Mouse (Mus musculus) gonadal fat pad, adult 2 months (tissue): ENCODE results near the gene Irx5. TPM values are rescaled to one million over a fixed set of nuclear protein-coding genes. Genes with fewer than 3 reads are reported as not detected.
A peak's percentile ranks its signal among the peaks of the same experiment; 100 is the strongest.

Experiments
- DNase-seq: peaks from one replicate; pipeline ENCODE4 v3.0.0-alpha.2; 2012; ENCODE audit warnings: low read depth
- polyA plus RNA-seq: library from polyadenylated mRNA; depleted of rRNA; stranded (reverse); fragments of >200 nt; gene quantifications from 2 replicates; pipeline ENCODE4 v1.2.3, GENCODE M21; 2012; rRNA removed

The Irx5 gene
- polyA plus RNA-seq, result 0.07 and 0.08 TPM in 2 replicates

DNA sequence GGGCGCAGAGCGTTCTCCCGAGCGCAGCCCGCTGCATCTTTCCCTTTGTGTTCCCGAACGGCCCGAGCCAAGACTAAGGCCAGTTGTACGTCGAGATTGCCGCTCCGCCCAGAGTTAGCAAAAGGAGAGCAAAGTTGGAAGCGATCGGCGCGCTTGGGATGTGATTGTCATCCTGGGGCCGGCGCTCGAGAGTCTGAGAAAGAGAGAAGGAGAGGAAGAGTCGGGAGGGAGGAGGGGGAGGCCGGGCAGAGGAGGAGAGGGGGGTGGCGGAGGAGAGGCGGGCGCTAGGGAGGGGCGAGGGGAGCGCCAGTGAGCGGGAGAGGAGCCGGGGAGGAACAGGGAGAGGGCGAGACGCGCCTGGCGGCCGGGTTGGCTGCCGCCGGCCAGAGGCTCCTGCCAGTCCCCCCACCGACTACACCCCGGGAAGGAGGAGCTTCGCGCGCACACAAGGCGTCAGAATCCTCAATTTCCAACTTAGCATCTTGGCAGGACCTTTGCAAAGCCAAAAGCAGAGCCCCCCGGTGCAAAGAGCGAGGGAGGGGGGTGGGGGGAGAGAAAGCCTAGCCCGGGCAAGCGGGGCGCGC lies at the start of gene Irx5:
Gene Irx5 (plus strand): TSS at position 228 of the 584 bp plus-strand sequence.
- DNase-seq, result peak; percentile 69

DNA sequence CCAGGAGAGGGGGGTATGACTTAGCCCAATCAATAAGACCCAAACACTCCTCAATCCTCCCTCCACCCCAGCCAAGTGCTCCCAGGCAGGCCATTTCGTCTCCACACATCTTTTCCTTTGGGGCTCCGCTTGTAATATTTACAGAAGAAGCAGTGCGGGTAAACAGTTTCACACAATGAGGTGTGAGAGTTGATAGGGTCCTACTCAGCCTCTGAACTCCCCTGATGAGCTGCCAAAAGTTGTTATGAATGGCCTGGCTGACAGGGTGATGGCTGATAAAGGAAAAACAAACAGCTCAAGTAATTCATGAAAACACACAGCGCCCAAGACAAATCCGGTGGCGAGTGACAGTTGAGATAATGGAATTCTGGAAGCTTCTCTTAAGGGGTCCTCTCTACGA lies 45.2 kb upstream of the Irx5 start:
- no peak for DNase-seq

DNA sequence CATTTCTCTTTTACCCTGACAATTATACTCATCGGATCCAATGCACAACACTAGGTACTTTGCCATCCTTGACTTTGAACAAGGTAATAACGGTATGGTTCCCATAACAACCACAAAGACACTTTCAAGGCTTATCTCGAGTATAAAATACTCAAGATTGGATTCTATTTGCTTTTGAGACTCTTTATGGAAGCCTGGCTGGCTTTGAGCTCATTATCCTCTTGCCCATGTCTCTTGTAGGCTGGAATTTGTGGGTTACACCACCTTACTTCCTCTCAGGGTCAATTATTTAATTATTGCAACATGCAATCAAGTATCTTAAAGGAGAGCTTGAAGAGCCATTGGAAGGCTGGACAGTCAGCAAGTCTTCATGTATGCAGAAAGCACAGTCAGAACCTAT lies 43.7 kb upstream of the Irx5 start:
- DNase-seq, result no peak

DNA sequence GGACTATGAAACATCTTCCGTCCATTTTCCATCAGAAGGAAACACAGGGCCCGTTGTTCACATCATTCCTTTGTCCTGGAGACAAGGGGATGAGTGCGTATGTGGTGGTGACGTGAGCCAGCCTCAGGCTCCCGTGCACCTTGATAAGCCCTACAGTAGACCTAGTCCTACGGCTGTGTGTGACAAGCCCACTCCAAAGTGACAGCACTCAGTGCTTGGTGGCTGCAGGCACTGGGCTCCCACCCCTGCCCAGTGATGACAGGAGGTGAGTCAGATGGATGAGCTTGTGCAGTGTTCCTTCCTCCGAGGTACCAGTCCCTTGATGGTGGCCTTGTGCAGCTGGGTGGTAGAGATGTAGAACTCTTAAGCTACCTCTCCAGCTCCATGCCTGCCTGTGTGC lies 33.7 kb upstream of the Irx5 start:
- DNase-seq, result no peak

DNA sequence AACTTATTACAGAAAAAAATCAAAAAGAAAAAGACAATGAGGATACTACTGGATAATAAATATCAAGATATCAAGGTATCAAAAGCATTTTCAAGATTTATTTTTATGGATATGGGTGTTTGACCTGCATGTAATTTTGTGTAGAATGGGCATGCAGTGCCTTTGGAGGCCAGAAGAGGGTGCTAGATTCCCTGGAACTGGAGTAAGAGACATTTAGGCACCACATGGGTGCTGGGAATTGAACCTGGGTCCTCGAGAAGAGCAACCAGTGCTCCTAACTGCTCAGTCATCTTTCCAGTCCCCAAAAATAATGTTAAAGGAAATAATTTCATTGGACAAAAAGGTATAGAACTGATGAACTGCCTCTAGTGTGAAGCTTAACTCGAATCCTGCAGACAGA lies 30.2 kb upstream of the Irx5 start:
- no peak for DNase-seq

DNA sequence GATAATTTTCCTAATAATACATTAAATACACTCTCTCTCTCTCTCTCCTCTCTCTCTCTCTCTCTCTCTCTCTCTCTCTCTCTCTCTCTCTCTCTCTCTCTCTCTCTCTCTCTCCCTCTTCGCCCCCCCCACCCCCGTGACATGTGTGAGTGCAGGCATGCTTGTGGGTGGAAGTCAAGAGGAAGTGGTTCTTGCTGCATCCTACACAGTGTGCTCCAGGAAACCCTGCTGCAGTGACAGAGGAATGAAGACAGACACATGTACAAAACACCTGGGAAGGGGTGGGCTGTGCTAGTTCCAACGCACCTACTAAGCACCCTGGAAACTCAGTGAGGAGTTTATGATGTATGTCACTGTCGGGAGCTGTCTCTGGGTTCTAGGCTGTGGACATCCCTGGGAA lies 28.2 kb upstream of the Irx5 start:
- DNase-seq, result no peak

DNA sequence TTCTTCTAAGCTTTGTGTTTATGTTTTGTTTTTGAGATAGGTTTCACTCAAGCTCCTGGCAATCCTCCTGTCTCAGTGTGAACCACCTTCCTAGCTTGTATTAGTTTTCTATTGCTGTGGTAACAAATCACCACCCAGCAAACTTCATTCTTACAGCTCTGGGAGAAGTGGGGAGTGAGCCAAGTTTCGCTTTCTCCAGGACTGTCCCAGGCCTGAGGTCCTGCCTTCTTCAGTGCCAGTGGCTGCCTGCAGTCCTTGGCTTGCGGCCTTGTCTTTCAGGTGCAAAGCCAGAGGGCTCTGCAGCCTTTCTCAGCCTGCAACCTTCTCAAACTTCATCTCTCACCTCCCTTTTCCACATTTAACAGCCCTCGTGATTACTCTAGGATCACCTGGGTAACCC lies 25.6 kb upstream of the Irx5 start:
- DNase-seq, result no peak

DNA sequence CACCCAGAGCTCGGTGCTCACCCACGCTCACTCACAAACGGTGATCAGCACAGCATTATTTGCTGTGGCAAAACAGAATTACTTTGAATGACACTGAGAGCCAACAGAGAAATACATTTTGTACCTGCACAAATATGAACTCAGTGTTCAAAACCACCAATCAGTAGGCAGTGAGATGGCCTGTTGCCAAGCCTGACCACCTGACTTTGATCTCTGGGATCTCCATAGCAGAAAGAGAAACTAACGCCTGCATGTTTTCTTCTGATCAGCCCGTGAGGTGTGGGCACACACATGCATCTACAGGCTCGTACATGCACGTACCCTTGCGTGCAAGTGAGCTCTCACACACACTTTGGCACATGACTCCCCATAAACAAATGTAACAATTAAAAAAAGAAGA lies 24.0 kb upstream of the Irx5 start:
- DNase-seq, result no peak

DNA sequence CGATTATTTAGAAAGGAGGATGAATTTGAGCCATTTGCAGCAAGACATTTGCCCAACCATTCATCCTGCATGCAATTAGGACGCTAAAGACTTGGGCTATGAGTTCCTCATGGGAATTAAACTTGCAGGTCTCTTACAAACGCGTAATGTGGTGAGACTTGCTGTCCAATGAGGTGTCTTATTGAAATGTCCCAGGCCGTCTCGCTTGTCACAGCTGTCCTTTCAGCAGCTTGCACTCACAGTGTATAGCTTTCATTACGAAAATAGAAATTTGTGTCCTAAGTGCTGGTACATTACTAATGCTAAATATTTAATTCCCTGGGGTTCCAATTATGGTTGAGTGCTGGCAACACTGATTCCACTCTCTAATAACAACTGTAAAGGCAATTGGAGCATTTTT lies 22.3 kb upstream of the Irx5 start:
- no peak for DNase-seq

DNA sequence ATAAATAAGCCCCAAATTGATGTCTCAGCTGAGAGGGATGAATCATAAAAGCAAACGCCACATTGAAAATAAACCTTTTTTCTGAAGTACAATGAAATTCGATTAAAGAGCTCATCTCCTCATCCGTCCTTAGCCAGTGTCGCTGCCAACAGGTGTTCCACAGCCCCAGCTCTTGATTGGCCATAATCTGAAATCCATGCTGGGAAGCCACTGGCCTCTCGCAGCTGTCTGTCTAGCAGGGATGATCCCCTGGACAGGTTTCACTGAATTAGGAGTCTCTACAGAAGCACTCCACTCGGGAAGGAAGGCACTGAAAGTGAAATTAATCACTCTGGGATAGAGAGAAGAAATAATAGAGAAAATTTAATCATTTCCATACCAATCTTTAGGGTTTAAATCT lies 21.4 kb upstream of the Irx5 start:
- no peak for DNase-seq

DNA sequence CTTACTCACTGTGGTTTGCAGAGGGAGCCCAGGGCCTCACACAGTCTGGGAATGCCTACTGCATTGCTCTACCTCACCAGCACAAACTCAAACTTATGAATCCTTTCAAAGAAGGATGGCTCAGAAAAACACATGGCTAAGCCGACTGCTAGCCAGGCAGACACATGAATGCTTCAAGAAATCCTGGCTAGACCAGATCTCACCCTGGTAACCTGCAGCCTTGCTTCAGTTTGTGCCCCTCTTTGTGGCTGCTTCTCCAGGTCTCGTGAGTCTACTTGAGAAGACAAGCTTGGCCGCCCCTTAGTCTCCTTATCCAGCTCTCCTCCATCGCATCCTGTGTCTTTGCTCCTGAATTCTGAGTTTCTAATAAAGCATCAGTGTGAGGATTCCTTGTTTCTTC lies 13.9 kb upstream of the Irx5 start:
- DNase-seq, result no peak

DNA sequence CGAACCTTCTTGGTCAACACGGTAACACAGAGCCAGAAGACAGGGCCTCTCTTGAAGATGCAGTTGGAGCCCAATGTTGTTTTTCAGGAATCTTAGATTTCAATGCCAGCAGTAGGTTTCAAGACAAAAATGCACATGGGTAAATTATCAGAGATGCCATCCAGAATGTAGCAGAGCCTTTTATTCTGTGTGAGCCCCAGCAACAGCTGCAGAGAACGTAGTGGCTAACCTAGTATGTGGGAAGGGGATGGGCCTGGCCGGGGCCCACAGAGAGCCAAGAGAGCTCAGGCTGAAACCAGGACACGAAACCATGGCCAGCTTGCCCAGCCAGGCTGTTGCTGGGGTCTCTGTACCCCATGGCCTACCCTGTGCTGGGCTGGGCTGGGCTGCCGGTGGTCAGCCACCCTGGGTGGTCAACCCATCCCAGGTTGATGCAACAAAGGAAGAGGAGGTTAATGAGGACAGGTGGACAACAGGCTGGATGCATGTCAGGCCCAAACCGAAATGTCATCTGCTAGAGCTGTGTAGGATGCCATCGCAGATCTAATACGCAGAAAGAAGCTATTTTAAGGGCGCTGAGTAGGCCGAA lies 7.4 kb upstream of the Irx5 start:
- DNase-seq, result no peak

DNA sequence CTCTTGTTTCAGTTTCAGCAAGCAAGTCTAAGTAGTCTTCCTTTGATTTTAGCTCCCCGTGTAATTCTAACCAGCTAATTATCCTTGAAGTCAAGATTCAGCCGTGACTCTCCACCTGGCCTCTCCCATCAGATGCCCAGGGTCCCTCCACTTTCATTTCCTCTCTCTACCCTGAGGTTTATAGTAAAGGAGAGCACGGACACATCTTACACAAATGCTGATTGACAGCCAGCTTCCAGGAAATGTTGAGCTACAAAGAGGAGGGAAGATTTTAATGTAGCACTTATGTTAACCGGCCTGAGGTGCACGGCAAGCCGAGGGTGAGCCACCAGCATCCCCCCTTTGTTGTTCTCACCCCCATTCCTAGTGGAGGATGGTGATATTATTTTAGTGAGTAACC lies 4.0 kb upstream of the Irx5 start:
- DNase-seq, result no peak

DNA sequence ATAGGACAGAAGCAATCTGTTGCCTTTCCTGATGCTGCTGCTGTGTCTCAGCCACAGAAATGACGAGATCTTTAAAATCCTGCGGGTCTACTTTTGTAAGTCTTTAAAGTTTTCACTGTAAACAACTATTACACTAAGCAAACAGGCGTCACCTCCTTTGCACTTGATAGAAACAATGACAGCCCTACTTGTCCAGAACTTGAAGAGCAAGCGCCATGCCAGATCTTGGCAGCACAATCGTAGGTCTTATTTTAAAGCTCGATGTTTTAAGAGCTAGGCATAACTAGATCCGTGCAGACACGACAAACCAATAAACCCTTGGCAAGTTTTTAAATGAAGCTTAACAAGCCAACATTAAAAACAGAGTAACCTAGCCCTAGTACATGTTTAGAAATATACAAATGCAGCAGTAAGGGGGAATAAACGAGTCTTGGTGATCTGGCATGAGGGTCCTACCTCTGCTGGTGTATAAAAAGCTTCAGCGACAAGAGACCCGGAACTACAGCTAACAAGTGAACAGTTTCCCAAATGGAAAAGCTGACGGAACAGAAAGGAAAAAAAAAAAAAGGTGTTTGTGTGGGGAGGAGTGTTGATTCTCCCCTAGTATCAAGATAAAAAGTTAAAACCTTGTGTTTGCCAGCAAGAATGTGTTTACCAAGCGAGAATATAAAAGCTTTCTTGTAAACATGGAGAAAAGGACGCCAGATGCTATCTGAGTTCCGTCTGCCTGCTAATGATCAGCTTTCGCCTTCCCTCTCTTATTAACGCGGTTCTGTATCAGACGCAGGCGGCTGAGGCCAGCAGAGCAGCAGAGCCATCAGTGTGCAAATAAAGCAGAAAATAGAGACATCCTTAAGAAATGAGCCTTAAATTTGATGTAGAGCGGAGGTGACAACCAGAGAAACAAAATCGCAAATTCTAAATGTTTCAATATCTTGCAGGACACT lies 2.6 kb upstream of the Irx5 start:
- DNase-seq, result no peak

DNA sequence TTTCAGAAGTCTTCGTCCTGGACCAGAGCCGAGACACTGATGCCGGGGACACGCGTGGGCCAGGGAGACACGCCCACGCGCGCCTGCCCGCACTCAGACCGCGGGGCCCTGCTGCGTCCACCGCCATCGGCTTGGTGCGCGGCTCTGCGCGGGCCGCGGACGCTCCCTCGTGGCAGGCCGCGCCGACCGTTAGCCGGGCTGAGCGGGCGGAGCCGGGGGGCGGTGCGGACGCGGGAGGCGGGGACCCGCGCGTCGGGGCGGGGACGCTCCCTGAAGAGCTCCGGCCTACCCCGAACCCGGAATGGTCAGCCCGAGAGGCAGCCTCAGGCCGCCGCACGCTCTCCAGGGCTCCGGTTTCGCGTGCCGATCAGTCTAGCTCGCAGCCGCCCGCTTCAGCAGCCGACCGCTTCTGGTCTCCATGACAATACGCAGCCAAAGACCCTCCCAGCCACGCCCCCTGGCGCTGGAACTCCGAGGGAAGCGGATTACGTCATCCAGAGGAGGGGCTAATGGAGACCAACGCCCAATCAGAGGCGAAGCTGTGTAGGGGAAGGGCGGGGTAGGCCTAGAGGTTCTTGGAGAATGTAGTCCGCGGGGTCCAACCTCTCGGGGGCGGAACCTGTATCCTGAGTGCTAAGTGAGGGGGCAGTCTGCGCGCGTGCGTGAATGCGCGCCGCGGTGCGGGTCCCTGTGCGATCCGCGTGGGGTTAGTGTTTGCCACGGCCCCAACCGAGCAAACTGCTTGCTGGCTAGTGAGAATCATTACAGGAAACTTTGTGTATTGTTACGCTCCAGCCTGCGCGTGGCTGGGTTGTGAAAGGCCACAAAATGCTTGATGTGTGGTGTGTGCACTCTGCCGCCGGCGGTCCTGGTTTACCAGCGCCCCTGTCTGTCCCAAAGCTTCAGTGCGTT lies 1.5 kb upstream of the Irx5 start:
- no peak for DNase-seq

DNA sequence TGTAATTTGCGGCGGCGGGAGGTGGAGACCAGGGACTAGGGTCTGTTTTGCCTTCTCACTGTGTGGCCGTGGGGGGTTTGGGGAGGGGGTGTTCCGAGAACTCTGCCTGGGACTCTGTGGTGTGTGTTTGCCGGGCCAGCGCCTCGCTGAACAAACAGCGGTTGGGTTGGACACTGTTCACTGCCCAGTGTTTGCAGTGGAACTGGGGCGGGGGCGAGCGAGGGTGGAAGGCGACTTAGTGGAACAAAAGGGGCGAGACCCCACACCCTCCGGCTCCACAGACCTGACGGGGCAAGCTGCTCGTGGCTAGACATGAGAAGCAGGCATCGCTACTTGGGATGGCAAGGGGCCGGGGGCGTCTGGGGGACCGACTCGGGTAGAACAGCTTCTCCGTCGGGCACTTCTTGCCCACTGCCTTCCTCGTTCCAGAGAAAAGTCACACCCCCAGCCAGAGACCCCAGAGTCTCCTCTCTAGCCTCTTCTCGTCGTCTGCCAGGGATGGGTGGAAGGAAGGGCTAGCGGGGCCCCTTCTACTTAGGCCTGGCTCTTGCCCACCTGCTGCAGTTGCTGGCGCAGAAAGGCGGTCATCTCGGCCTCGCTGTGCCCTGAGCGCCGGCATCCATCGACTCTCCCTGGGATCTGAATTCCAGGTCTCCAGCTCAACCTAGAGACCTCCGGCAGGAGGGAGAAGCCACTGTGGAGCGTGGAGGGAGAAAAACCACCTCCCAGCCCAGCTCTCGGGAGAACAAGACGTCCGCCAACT lies 631 bp upstream of the Irx5 start:
- DNase-seq, result no peak

DNA sequence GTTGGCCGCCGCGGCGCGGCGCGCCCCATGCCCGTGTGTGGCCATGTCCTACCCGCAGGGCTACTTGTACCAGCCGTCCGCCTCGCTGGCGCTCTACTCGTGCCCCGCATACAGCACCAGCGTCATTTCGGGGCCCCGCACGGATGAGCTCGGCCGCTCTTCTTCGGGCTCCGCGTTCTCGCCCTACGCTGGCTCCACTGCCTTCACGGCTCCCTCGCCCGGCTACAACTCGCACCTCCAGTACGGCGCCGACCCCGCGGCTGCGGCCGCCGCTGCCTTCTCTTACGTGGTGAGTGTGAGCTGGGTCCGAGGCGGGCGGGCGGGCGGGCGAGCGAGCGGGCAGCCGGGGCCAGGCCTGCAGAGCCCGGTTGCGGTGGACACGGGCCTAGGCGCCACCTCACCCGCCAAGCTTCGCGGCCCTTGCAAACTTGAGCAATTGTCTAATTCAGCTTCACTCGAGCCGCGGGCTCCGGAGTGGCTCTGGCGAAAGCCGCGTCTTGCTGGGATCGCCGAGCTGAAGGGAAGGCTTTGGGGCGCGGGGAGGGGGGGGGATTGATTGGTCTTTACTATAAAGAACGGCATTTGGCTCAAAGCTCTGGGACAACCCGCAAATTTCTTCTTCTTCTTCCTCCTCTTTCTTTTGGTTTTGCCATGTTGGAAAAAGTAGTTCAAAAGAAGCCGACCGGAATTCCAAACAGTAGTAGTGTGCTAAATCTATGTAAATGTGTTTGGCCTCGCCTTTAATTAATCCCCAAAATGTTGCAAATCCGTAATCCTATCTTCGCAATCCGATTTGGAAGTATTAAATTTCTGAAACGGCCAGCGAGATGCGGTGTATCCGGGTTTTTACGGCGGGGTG lies 945 bp downstream of the Irx5 start:
- no peak for DNase-seq

DNA sequence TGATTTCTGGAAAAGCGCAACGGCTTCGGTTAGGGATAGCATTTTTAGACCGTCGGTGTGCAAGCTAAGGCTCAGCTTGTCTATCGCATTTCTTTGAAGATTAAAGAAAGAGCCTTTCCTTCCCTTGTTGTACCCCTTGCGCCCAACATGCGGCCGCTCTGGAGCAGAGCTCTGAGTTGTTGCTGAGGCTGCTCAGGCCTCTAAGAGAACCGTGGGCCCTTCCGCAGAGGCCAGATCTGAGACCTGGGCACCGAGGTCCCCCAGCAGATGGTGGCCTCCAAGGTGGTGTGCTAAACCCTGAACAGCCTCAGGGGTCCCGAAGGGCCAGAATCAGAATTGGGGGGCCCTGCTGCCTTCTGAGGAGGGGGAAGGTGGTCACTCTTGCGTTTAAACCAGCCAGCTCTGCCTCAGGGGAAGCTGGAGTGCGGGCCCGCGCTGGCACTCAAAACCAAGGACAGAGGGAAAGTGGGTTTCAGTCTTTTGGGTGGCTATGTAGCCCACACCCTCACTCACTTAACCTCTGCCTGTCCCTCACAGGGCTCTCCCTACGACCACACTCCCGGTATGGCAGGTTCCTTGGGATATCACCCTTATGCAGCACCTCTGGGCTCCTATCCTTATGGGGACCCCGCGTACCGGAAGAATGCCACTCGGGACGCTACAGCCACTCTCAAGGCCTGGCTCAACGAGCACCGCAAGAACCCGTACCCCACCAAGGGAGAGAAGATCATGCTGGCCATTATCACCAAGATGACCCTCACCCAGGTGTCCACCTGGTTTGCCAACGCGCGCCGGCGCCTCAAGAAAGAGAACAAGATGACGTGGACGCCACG lies 1.8 kb downstream of the Irx5 start:
- no peak for DNase-seq

DNA sequence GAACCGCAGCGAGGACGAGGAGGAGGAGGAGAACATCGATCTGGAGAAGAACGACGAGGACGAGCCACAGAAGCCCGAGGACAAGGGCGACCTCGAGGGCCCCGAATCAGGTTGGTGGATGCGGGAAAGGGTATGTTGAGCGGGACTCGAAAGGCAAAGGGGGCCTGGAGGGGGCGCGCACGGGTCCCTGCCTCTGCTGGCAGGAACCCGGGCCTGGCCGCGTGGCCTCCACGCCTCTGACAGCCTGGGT lies 2.3 kb downstream of the Irx5 start:
- DNase-seq, result no peak
